Mouse (Mus musculus) kidney, postnatal 36 days (tissue): ENCODE measurements around the gene Gm45785.

Experiments used
- DNase-seq, 2 experiments: peaks; one replicate each; pipeline ENCODE4 v3.0.0; 2021 to 2022; ENCODE audit warnings: mixed read lengths in 2 of 2

Gene Gm45785

DNA sequence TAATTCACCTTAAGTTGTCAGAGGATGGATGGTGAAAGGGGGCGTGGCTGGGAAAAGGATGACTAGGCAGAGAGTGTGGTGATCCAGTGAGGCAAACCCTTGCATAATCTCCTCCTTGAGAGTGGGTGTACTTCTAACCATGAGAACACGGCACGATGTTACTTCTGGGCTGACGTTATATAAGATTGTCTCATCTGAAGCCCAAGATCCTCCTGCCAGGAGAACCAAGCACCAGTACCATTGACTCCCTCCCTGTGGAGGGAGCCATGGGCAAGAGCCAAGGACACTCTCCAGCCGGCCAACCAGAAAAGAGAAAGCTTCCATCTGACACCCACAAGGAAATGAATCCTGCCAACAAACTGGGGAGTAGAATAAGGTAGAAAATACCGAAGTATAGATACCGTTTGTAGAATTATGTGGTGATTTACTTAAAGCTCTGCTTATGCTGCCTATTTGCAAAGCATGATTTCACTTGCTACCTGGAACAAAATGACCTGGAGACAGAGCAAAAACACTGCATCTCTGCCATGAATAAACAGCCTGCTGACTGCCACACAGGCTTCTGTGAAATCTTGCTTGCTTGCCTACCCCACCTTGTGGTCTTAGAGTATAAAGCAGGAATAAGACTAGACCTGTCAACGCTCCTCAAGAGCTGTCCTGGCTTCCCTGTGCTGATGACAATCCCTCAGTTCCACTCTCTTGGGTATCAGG, 27.8 kb downstream of the Gm45785 start:
- DNase-seq: peak; percentile 80 to 92

DNA sequence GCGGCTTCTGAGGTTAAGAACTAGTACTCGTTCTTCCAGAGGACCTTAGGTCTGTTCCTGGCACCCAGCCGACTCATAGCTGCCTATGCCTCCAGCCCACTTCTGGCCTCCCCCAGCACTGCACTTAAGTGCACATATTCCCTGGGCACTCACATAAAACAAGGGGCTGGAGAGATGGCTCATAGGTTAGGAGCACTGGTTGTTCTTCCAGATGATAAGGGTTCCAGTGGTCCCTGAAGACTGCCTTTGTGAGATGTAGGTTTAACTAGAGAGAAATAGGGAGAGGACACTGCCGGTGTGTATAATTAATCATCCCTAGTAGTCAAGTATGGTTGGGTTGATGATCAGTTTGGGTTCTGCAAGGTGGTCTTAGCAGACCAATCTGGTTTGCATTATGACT, 33.4 kb downstream of the Gm45785 start:
- no peak for DNase-seq

DNA sequence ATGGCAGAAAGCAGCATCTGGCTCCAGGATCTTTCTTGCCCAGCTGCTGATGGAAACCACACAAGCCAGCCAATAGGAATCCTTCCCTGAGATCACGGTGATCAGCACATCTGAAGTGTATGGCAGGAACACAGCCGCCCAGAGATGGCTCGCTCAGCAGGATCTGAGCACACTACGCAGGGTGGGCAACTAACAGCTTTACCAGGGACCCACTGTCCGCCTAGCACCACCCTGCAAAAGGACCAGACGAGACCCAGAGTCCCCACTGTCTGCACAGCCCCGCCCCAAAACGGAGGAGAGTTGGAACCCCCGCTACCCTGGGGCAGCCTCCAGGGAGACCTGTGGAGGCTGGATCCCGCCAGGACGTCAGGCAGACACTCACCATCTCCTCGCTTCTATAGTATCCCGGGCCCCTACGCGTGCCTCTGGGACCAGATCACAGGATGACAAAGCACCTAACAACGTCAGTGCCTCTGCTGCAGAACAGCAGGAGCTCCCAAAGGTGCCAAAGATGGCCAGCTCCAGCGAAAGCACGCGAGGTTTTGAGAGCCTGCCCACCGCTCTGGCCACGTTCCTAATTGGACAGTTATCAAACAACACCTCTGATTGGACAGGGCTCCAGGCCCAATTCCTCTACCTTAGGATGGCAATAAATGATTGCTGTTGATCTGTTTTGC, 34.3 kb downstream of the Gm45785 start, which contains the start of gene Zfp941:
TSS of gene Zfp941 (minus strand) at position 526 of the 677 bp plus-strand sequence.
- peak; percentile 58 to 73 for DNase-seq

DNA sequence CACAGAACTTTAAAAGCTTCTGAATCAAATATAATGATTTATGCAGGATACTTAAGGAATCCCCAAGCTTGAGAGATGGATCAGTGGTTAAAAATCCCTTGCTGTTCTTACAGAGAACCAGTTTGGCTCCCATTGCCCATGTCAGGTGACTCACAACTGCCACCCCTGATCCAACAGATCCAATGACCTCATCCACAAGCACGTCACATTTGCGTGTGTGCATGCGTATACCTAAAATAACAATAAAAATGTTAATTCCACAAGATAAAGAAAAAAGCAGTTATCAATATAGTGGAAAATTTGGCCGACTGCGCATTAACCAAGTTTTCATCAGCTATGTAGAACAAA, 34.9 kb downstream of the Gm45785 start:
- DNase-seq: no peak

DNA sequence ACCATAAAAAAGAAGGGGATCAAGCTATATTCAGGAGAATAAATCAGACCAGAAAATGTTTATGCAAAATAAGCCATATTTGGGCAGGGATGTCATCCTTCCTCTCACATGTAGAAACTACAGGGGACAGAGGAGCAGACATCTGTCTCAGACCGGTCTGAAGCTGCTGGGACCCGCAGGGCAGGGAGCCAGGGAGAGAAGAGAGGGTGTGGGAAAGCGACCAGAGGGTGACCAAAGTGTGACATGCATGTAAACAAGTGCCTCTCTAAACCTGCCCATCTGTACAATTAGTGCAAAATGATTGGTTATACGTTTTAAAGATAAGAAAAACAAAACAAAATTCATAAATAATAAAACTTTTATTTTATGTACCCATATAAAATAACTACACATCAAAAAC, 36.0 kb downstream of the Gm45785 start:
- DNase-seq: no peak

DNA sequence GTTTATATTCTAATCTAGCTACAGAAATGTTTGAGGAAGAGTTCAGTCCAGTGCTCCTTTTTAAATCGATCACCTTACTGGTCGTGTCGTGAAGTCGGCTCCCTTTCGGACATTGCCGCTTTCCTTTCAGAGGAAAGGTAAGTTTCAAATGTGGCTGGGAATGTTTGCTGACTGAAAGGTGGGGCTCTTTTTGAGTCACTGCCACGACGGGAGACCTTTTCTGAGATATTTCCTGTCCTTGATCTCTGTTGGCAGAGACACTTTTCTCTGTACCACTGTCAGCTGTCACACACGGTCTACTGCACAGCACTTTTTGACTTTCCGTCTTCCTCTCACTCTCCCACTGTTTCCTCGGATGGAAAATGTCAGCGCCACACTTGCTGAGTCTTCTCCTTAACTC, 43.3 kb downstream of the Gm45785 start:
- no peak for DNase-seq

DNA sequence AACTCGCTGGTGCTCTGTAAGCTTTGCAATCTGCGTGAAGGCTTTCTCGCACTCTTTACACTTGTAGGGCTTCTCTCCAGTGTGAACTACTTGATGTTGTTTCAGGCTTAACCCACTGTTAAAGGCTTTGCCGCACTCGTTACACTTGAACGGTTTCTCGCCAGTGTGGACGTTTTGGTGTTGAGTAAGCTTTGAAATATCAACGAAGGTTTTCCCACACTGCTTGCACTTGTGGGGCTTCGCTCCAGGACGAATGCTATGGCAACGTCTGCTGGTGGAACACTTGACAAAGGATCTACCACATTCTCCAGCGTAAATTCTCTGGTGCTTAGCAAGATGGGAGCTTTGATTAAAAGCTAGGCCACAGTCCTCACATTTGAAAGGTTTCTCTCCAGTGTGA, 44.4 kb downstream of the Gm45785 start:
- no peak for DNase-seq

DNA sequence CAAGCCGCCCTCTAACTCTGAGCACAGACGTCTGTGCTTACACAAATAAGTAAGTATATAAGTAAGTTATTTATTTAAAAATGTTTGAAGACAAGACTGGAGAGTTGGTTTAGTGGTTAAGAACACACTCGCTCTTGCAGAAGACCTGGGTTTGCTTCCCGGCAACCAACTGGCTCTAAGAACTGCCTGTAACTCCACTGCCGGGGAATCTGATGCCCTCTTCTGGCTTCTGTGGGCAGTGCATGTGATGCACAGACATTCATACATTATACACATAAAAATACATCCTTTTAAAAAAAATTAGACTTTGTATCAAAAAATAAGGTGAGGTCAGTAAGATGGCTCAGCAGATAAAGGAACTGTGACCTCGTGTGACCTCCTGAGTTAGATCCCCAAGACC, 45.6 kb downstream of the Gm45785 start:
- no peak for DNase-seq

DNA sequence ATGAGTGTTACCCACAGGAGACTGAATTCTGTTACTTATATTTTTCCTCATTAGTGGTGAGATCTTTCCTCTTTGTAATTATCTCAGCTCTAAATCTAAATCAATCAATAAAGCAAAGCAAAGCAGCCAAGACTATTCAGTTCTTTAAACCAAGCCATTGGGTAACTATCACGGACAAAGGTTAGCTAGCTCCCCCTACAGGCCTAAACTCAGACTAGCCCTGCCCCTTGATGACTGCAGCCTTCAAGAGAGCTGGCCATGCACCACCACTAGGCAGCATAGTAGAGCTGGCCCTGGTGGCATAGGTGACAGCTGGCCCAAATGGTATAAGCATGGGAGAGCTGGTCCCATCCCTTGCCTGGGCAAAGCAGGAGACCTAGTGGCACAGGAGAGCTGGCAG, 50.4 kb downstream of the Gm45785 start:
- DNase-seq: peak; percentile 79 to 81

DNA sequence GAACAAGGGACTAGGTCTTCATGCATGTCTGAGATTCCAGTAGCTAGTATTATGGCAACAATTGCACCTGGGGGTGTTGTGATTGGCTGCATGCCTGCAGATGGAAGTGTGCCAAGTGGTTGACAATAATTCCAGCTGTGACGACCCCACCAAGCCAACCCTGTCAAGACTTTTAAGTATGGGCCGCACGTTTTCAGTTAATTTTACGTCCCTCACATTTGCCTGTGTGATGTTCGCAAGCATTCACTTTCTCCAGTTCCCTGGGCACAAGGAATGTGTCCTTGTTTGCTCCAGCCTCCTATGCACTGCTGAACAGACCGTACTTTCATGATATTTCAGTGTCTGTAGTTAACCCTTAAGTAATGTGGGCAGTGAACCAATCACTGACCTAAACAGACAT, 53.5 kb downstream of the Gm45785 start:
- DNase-seq: peak; percentile 54 to 64

DNA sequence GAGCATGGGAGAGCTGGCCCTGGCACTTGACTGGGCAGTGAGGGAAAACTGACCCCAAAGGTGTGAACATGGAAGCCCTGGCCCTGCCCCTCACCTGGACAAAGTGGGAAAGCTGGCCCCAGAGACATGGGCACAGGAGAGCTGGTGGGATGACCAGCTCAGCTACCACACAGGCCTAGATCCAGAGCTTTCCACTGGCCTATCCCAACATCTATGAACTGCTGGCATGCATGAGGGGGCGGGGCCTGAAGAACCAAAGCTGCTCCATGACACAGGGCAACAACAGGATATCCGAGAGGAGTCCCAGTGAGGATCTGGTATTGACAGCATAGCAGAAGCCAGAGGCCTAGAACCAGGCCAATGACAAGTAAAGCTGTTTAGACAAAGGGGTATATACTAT, 57.9 kb downstream of the Gm45785 start:
- DNase-seq: no peak

DNA sequence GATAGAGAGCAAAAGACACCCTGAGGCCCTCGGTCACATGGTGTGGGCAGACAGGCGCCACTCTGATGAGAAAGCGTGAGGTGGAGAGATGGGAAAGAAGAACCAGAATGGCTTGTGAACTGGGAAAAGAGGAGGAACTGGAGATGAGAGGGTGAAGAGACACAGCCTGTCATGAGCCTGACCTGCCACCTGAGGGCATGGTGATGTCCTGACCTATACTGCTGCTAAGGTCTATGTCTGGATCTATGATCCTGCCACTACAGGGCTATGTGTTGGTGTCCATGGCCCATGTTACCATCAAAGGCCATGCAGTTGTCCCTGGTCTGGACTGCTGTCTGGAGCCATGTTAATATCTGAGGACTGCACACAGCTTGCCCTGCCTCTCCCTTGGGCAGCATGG, 58.5 kb downstream of the Gm45785 start:
- no peak for DNase-seq

DNA sequence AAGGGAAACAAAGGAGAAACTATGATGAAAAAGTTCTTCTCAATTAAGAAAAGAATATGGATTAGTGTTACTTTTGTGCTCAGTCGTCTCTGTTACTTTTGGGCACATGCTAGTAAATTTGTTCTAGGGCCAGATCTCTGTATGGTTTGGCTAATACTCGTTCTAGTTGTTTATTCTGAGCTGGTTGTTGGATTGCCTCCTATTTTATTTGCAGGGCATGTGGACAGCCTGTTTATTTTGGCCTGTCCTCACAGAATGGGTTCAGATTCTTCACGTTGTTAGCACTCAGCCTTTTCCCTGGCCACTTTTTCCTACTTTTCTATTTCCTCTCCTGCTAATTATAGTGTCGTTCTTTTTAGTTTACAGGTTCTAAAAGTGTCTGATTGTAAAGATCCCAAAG, 62.6 kb downstream of the Gm45785 start:
- DNase-seq: no peak

DNA sequence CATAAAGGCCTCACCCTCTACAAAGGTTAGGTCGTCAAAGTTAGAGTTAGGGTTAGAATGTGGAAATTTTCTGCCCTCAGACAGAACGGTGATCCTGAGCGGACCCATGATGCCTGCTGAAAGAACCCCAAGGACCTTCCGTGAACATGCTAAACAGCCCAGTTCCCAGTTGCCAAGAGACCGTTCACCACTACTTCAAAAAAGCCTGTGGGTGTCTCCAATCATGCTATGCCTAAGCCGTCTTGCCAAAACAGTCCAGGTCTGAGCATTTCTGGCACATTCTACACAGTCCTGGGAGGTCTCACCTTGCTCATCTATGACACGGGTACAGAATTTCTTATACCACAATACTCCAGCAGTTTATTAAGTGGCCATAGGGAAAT, 68.1 kb downstream of the Gm45785 start:
- no peak for DNase-seq

DNA sequence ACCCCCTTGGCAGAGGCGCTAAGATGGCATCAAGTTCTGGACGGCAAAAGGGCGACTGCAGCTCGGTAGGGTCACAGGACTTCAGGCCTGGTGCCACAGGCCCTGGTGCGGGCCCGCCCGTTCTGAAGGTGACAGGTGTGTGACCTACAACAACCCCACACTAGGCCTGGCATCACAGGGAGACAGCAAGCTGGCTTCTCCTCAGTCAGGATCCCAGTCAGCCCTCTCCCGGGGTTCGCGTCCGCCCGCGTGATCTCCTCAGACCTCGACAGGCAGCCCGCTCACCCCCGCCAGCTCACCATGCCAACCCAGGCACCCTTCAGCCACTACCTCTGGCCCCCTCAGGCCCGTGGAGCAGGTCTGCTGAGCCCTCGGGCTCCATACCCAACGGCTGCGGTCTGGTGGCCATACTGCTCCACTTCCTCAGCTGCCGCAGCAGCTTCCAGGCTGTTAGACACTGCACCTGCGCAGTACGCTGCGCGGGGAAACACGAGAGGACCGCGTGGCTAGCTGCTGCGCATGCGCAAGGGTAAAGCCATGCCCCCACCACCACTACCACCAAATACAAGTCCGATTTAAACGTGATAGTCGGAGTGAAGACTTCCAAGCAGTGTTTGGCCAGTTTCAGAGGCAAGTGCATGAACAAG, 68.6 kb downstream of the Gm45785 start, which contains the start of gene Syce1:
TSS of gene Syce1 (minus strand) at position 447 of the 647 bp plus-strand sequence.
- no peak for DNase-seq

DNA sequence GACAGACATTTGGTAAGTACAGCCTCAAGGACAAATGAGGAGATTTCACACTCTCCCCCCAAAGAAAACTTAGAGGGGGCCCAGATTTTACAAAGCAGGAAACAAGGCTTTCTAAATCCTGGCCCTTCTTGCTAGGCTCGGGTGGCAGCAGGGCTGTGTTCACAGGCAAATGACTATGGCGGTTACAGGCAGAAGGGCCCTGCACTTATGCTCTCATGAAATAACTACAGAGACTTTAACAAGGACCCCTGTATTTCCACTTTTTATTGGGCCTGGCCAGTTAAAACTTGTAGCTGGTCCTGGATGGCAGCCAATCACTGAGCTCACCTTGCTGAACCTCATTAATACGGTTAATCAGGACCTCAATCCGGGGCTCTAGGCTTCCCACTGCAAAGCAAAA, 75.6 kb downstream of the Gm45785 start:
- no peak for DNase-seq
